In the genomic region with DNA sequence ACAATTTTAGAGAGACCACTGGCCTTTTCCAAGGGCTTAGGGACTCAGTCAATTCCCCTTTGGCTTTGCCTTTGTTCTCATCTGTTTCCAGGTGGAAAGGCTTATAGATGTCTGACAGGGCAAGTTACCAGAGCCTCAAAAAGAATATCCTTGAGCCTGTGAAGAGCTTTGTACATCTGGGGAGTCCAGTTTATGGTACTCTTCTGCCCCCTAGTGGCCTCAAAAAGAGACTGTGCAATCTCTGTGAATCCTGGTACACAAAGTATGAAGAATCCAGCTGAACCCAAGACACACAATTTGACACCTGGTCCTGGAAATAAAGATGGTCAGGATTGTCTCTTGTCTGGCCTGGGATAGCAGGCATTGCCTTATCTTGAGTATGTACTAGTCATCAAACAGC, we compare ENCODE assay signal across 13 mouse cellular contexts. TPM values are rescaled to one million over a fixed set of nuclear protein-coding genes. Genes with fewer than 3 reads are reported as not detected.
DNase-seq lines count a peak whose midpoint lies in the region; ATAC-seq and TF ChIP-seq lines count a peak whose summit lies in the region.
"Had no signal": no experiment of that assay in that cellular context is flagged by ENCODE, and none has a peak within 500 bp of the region (broad histone marks: within the 10 kb centered on the region; RNA-seq: fewer than 3 reads in every experiment).

No protein-coding gene starts in this region.

- TF ChIP-seq CTCF in intestine, postnatal 0 days (IDR thresholded peaks at IDR 0.05; ENCODE audit: low read depth): peak; percentile 42; the same call in 1 of the 2 replicates

- no peak overlapping the region for H3K9ac ChIP-seq in intestine, postnatal 0 days (ENCODE audit: low read depth, low read length)
- H3K9ac ChIP-seq: heart, embryonic 15.5 days had no signal

- peak; percentile 3 for DNase-seq in cerebellum, adult 9-10 months
- no peak for DNase-seq in cerebellum, adult 11-12 months
- peak; percentile 1 for DNase-seq in ovary, postnatal 14 days (ENCODE audit: low spot score)
- no peak for DNase-seq in ovary, postnatal 10 days (ENCODE audit: low spot score)
- DNase-seq in MN1 (ENCODE audit: low spot score): no peak

- H3K27me3 ChIP-seq in intestine, postnatal 0 days (replicated peaks; ENCODE audit: control insufficient read depth, insufficient read depth, low read length): no peaks in the 10 kb centered on the region
- H3K27me3 ChIP-seq: heart, embryonic 15.5 days had no signal

- H3K27ac ChIP-seq in intestine, postnatal 0 days (ENCODE audit: low read depth, low read length): no peak overlapping the region
- H3K27ac ChIP-seq: heart, embryonic 15.5 days had no signal

- H3K4me1 ChIP-seq in intestine, postnatal 0 days (replicated peaks; ENCODE audit: control insufficient read depth, insufficient read depth, low read length): no peaks in the 10 kb centered on the region
- H3K4me1 ChIP-seq: heart, embryonic 15.5 days had no signal

- no peak for ATAC-seq in intestine, postnatal 0 days
- ATAC-seq in monocyte, adult 5-6 weeks (replicated peaks; ENCODE audit: insufficient number of reproducible peaks, low FRiP score, low TSS enrichment, poor library complexity, severe bottlenecking): no peak
- ATAC-seq in megakaryocyte, adult 5-6 weeks (ENCODE audit: poor library complexity, severe bottlenecking): no peak
- ATAC-seq: CD4-positive, CD25-positive, alpha-beta regulatory T cell, adult 4 months had no signal

- no peaks in the 10 kb centered on the region for H3K36me3 ChIP-seq in intestine, postnatal 0 days (ENCODE audit: control insufficient read depth, insufficient read depth)
- H3K36me3 ChIP-seq: heart, embryonic 15.5 days had no signal

- H3K9me3 ChIP-seq in intestine, postnatal 0 days (ENCODE audit: control insufficient read depth): no peaks in the 10 kb centered on the region
- H3K9me3 ChIP-seq: heart, embryonic 15.5 days had no signal

- H3K4me2 ChIP-seq in intestine, postnatal 0 days (replicated peaks; ENCODE audit: low read depth): no peak overlapping the region
- H3K4me2 ChIP-seq: heart, embryonic 15.5 days had no signal

- no peak overlapping the region for H3K4me3 ChIP-seq in intestine, postnatal 0 days (ENCODE audit: low read depth, low read length)
- H3K4me3 ChIP-seq: heart, embryonic 15.5 days had no signal

RNA-seq across cellular contexts. Expression of gene Vmn2r76, which starts 34.8 kb away (rescaled TPM):
- not detected in 2 replicates for polyA plus RNA-seq in intestine, postnatal 0 days (2015; fragmentation: Nextera tagmentation; extraction: Ambion mirVana)
- not detected in 3 replicates for total RNA-seq in monocyte, adult 5-6 weeks (2017)
- total RNA-seq in megakaryocyte, adult 5-6 weeks (2015): not detected in 2 replicates
- under 0.01 TPM in 1 of 2 replicates, not detected in the other for total RNA-seq in megakaryocyte, adult 5-6 weeks (2017)
- total RNA-seq: common myeloid progenitor, adult 5-6 weeks had no signal
- polyA plus RNA-seq: heart, embryonic 15.5 days; lung, embryonic 16.5 days; spleen, adult 2 months had no signal

RNA-seq across cellular contexts. Expression of gene Vmn2r75, which starts 39.8 kb away (rescaled TPM):
- not detected in 2 replicates for polyA plus RNA-seq in intestine, postnatal 0 days (2015; fragmentation: Nextera tagmentation; extraction: Ambion mirVana)
- total RNA-seq in monocyte, adult 5-6 weeks (2017): not detected in 3 replicates
- not detected in 2 replicates for total RNA-seq in megakaryocyte, adult 5-6 weeks (2015)
- not detected in 2 replicates for total RNA-seq in megakaryocyte, adult 5-6 weeks (2017)
- total RNA-seq: common myeloid progenitor, adult 5-6 weeks had no signal
- polyA plus RNA-seq: CD4-positive, CD25-positive, alpha-beta regulatory T cell, adult 4 months; heart, embryonic 15.5 days; lung, embryonic 16.5 days; spleen, adult 2 months had no signal

Comparison
In these comparisons a context has a peak if more than half of its experiments do, and no peak if none do; other contexts are left out.
1. DNase-seq: peak in cerebellum, adult 9-10 months (single experiment) and ovary, postnatal 14 days (single experiment); none in cerebellum, adult 11-12 months (single experiment), ovary, postnatal 10 days (single experiment) and MN1 (single experiment).